Mouse (Mus musculus) limb, embryonic 14.5 days (tissue): Measurements from ENCODE around the gene Rgs7bp. TPM values are rescaled to one million over a fixed set of nuclear protein-coding genes. Genes with fewer than 3 reads are reported as not detected.
A peak's percentile ranks its signal among the peaks of the same experiment; 100 is the strongest.

Experiments
- ATAC-seq: fragments of 200-750 bp; cut with Nextera tagmentation; 2 replicates; pipeline ENCODE4 v1.8.0; 2017; ENCODE audit warnings: low read depth, moderate number of reproducible peaks, moderate TSS enrichment; ENCODE audit not compliant: low FRiP score
- DNase-seq: peaks from one replicate; pipeline ENCODE4 v3.0.0-alpha.2; 2015; ENCODE audit warnings: low spot score
- H3K27ac ChIP-seq: fragments of 300-500 bp; sonication (generic); replicated peaks from 2 replicates; pipeline ENCODE4 v1.5.1; 2014; ENCODE audit warnings: low read depth, mild to moderate bottlenecking, low read length, moderate library complexity, mixed read lengths
- H3K27me3 ChIP-seq: fragments of 300-500 bp; sonication (generic); 2 replicates; pipeline ENCODE4 v1.6.1; 2014; ENCODE audit warnings: low read length, mixed read lengths; ENCODE audit not compliant: control insufficient read depth, insufficient read depth
- H3K36me3 ChIP-seq: fragments of 300-500 bp; sonication (generic); 2 replicates; pipeline ENCODE4 v1.6.1; 2014; ENCODE audit warnings: mild to moderate bottlenecking, low read length, moderate library complexity, mixed read lengths; ENCODE audit not compliant: control insufficient read depth, insufficient read depth
- H3K4me1 ChIP-seq: fragments of 300-500 bp; sonication (generic); 2 replicates; pipeline ENCODE4 v1.6.1; 2014; ENCODE audit warnings: antibody characterized with exemption, low read length, mixed read lengths; ENCODE audit not compliant: control insufficient read depth, insufficient read depth
- H3K4me2 ChIP-seq: fragments of 300-500 bp; sonication (generic); replicated peaks from 2 replicates; pipeline ENCODE4 v1.6.1; 2014; ENCODE audit warnings: low read depth, mild to moderate bottlenecking, low read length, moderate library complexity; ENCODE audit not compliant: severe bottlenecking
- H3K4me3 ChIP-seq: fragments of 300-500 bp; sonication (generic); replicated peaks from 2 replicates; pipeline ENCODE4 v1.5.1; 2014; ENCODE audit warnings: low read length
- H3K9ac ChIP-seq: fragments of 300-500 bp; sonication (generic); 2 replicates; pipeline ENCODE4 v1.6.1; 2014; ENCODE audit warnings: mild to moderate bottlenecking, low read depth, low read length, moderate library complexity; ENCODE audit not compliant: severe bottlenecking
- H3K9me3 ChIP-seq: fragments of 300-500 bp; sonication (generic); 2 replicates; pipeline ENCODE4 v1.6.1; 2016; ENCODE audit warnings: low read length; ENCODE audit not compliant: control insufficient read depth
- POLR2A ChIP-seq: fragments of 200-500 bp; IDR thresholded peaks from 2 replicates; pipeline ENCODE4 v1.8.0; 2012; ENCODE audit warnings: inconsistent platforms, mild to moderate bottlenecking, moderate library complexity, borderline replicate concordance; ENCODE audit not compliant: insufficient read depth, insufficient read length; ENCODE audit errors: extremely low read depth
- WGBS: fragments of 180-500 bp; shearing (Covaris S2); extraction: QIAGEN DNeasy Blood & Tissue Kit; methylation state at CpG from one replicate; pipeline ENCODE4 v1.1.7; 2014; 5-methylcytosine and 5-hydroxymethylcytosine counted together
- polyA plus RNA-seq, 2 experiments: library from polyadenylated mRNA; depleted of rRNA in 1 of 2; stranded (reverse) in 1 of 2; unstranded in 1 of 2; fragments of >200 nt; fragmentation: Nextera tagmentation in 1 of 2; extraction: Ambion mirVana in 1 of 2; gene quantifications; 2 replicates each; pipeline versions ENCODE4 v1.2.1 to v1.2.3; 2012 to 2014

The Rgs7bp gene
- polyA plus RNA-seq, 2 experiments: 3.1 to 4.5 TPM

- Histone ChIP-seq H3K27me3 (no peaks in the 10 kb centered on the region), H3K9me3 (no peaks in the 10 kb centered on the region), H3K4me2 (no peak overlapping the region; the same call in 1 of the 2 replicates), H3K36me3 (no peaks in the 10 kb centered on the region), H3K27ac (peak overlapping the region; percentile 44; the same call in 1 of the 2 replicates), H3K4me1 (peaks cover 11% of the 10 kb centered on the region), H3K4me3 (no peak overlapping the region), H3K9ac (no peak overlapping the region)
- no peak for TF ChIP-seq POLR2A
- ATAC-seq (no peak; the same call in 1 of the 2 replicates), DNase-seq (peak; percentile 50)
- 36% methylated on average over 13 of the region's 13 CpGs for WGBS
Measured at GRCm38 (mm10) chr13:104988009-104988540, 66.7 kb downstream of the Rgs7bp start.

GRCm38 (mm10) chr13:104985691-104986090, 69.0 kb downstream of the Rgs7bp start:
- 62% methylated on average over 4 of the region's 4 CpGs for WGBS
- no peak for TF ChIP-seq POLR2A
- no peaks in the 10 kb centered on the region for H3K36me3 ChIP-seq
- no peak overlapping the region for H3K4me3 ChIP-seq
- no peaks in the 10 kb centered on the region for H3K27me3 ChIP-seq
- peaks cover 11% of the 10 kb centered on the region for H3K4me1 ChIP-seq
- no peak overlapping the region for H3K9ac ChIP-seq
- no peak overlapping the region for H3K4me2 ChIP-seq
- peaks cover 6% of the 10 kb centered on the region; the same call in 1 of the 2 replicates for H3K9me3 ChIP-seq
- H3K27ac ChIP-seq: no peak overlapping the region
- no peak for ATAC-seq
- DNase-seq: no peak

- H3K9ac ChIP-seq: no peak overlapping the region
- H3K4me3 ChIP-seq: no peak overlapping the region
- H3K9me3 ChIP-seq: peaks cover 6% of the 10 kb centered on the region; the same call in 1 of the 2 replicates
- ATAC-seq (no peak), DNase-seq (no peak)
- no peak for TF ChIP-seq POLR2A
- no peak overlapping the region for H3K4me2 ChIP-seq
- no peaks in the 10 kb centered on the region for H3K36me3 ChIP-seq
- H3K27ac ChIP-seq: no peak overlapping the region
- no peaks in the 10 kb centered on the region for H3K27me3 ChIP-seq
- H3K4me1 ChIP-seq: peaks cover 8% of the 10 kb centered on the region; the same call in 1 of the 2 replicates
- WGBS: 84% methylated on average over 5 of the region's 5 CpGs
Measured at GRCm38 (mm10) chr13:104983989-104984388, 70.7 kb downstream of the Rgs7bp start.

- Histone ChIP-seq H3K27ac (no peak overlapping the region), H3K4me1 (peaks cover 1% of the 10 kb centered on the region; the same call in 1 of the 2 replicates), H3K9ac (no peak overlapping the region), H3K4me2 (no peak overlapping the region), H3K9me3 (peaks cover 6% of the 10 kb centered on the region; the same call in 1 of the 2 replicates), H3K36me3 (no peaks in the 10 kb centered on the region), H3K4me3 (no peak overlapping the region), H3K27me3 (no peaks in the 10 kb centered on the region)
- ATAC-seq (no peak), DNase-seq (no peak)
- no peak for TF ChIP-seq POLR2A
- 84% methylated on average over 10 of the region's 10 CpGs for WGBS
Measured at GRCm38 (mm10) chr13:104982781-104983353, 71.9 kb downstream of the Rgs7bp start.

GRCm38 (mm10) chr13:104978176-104978575, 76.6 kb downstream of the Rgs7bp start:
- Histone ChIP-seq H3K9me3 (peaks cover 6% of the 10 kb centered on the region; the same call in 1 of the 2 replicates), H3K27me3 (no peaks in the 10 kb centered on the region), H3K27ac (no peak overlapping the region), H3K4me2 (no peak overlapping the region), H3K9ac (no peak overlapping the region), H3K4me1 (no peaks in the 10 kb centered on the region), H3K36me3 (no peaks in the 10 kb centered on the region), H3K4me3 (no peak overlapping the region)
- ATAC-seq: no peak
- no peak for DNase-seq
- 77% methylated on average over 1 of the region's 1 CpGs for WGBS
- no peak for TF ChIP-seq POLR2A

- no peak overlapping the region for H3K4me2 ChIP-seq
- H3K9ac ChIP-seq: no peak overlapping the region
- H3K9me3 ChIP-seq: no peaks in the 10 kb centered on the region
- H3K27me3 ChIP-seq: no peaks in the 10 kb centered on the region
- no peak overlapping the region for H3K4me3 ChIP-seq
- ATAC-seq (no peak), DNase-seq (no peak)
- no peaks in the 10 kb centered on the region for H3K4me1 ChIP-seq
- H3K27ac ChIP-seq: no peak overlapping the region
- TF ChIP-seq POLR2A: no peak
- no peaks in the 10 kb centered on the region for H3K36me3 ChIP-seq
- 66% methylated on average over 2 of the region's 2 CpGs for WGBS
Measured at GRCm38 (mm10) chr13:104967486-104967885, 87.2 kb downstream of the Rgs7bp start.
